ENCODE assay signal across 11 mouse cellular contexts in the genomic region with DNA sequence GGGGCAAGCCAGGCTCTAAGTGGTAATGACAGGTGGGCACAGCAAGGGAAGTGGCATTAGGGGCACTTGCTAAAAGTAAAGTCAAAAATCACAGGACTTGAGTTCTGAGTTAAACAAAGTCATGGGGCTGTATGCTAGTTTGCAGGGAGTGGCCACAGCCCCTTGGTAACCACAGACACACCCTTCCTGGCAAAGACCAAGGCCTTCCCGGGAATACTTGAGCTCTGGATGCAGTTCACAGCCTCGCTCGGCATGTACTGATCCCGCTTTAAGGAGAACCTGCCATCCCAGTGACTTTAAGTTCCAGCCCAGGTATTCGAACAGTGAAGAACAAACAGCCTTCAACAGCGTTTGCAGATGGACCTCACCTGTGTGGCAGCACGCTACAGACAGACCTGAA.
DNase-seq lines count a peak whose midpoint lies in the region; ATAC-seq and TF ChIP-seq lines count a peak whose summit lies in the region.
"Had no signal": no experiment of that assay in that cellular context is flagged by ENCODE, and none has a peak within 500 bp of the region (broad histone marks: within the 10 kb centered on the region; RNA-seq: fewer than 3 reads in every experiment).

No protein-coding gene starts in this region.

- TF ChIP-seq EP300 in heart, adult 2 months (IDR thresholded peaks at IDR 0.05; ENCODE audit: insufficient read depth, low read depth, low read length) = no peak
- TF ChIP-seq EP300 in lung, postnatal 0 days (IDR thresholded peaks at IDR 0.05) = peak; percentile 76

- no peak overlapping the region for H3K4me3 ChIP-seq in heart, adult 2 months
- H3K4me3 ChIP-seq in heart, embryonic 10.5 days = no peak overlapping the region
- H3K4me3 ChIP-seq in G1E (ENCODE audit: low read depth, low read length) = peak overlapping the region; percentile 13; the same call in 1 of the 2 replicates
- no peak overlapping the region for H3K4me3 ChIP-seq in embryonic facial prominence, embryonic 14.5 days (ENCODE audit: low read depth, low read length)
- H3K4me3 ChIP-seq in lung, postnatal 0 days (ENCODE audit: low read depth, low read length) = no peak overlapping the region
- H3K4me3 ChIP-seq: neural tube, embryonic 15.5 days had no signal

- no peaks in the 10 kb centered on the region for H3K9me3 ChIP-seq in heart, embryonic 10.5 days
- H3K9me3 ChIP-seq in G1E (replicated peaks) = peaks cover 21% of the 10 kb centered on the region
- H3K9me3 ChIP-seq in embryonic facial prominence, embryonic 14.5 days (ENCODE audit: control insufficient read depth, low read length) = no peaks in the 10 kb centered on the region
- no peaks in the 10 kb centered on the region for H3K9me3 ChIP-seq in lung, postnatal 0 days (ENCODE audit: low read length)
- H3K9me3 ChIP-seq: neural tube, embryonic 15.5 days had no signal

- peaks cover 31% of the 10 kb centered on the region for H3K4me1 ChIP-seq in heart, adult 2 months (ENCODE audit: control insufficient read depth, insufficient read depth, low read length)
- H3K4me1 ChIP-seq in heart, embryonic 10.5 days = peaks cover 73% of the 10 kb centered on the region
- peaks cover 59% of the 10 kb centered on the region for H3K4me1 ChIP-seq in G1E (ENCODE audit: insufficient read depth, low read depth, low read length)
- peaks cover 19% of the 10 kb centered on the region for H3K4me1 ChIP-seq in embryonic facial prominence, embryonic 14.5 days (ENCODE audit: control insufficient read depth, insufficient read depth, low read length)
- H3K4me1 ChIP-seq in lung, postnatal 0 days (ENCODE audit: insufficient read depth, low read depth, low read length) = peaks cover 26% of the 10 kb centered on the region; the same call in 1 of the 2 replicates

- H3K36me3 ChIP-seq in heart, adult 2 months (ENCODE audit: control insufficient read depth, insufficient read depth, low read length) = no peaks in the 10 kb centered on the region; the same call in 1 of the 2 replicates
- peaks cover 4% of the 10 kb centered on the region; the same call in 1 of the 2 replicates for H3K36me3 ChIP-seq in heart, embryonic 10.5 days
- H3K36me3 ChIP-seq in G1E (replicated peaks) = peaks cover 14% of the 10 kb centered on the region
- no peaks in the 10 kb centered on the region for H3K36me3 ChIP-seq in embryonic facial prominence, embryonic 14.5 days (ENCODE audit: control insufficient read depth, insufficient read depth, low read length)
- no peaks in the 10 kb centered on the region for H3K36me3 ChIP-seq in lung, postnatal 0 days (ENCODE audit: insufficient read depth, low read length)
- H3K36me3 ChIP-seq: neural tube, embryonic 15.5 days had no signal

- no peaks in the 10 kb centered on the region; the same call in 1 of the 2 replicates for H3K79me2 ChIP-seq in heart, adult 2 months (replicated peaks; ENCODE audit: control insufficient read depth, insufficient read depth, low read length)

- H3K27ac ChIP-seq in heart, adult 2 months = peak overlapping the region; percentile 76
- no peak overlapping the region for H3K27ac ChIP-seq in heart, embryonic 10.5 days
- H3K27ac ChIP-seq in embryonic facial prominence, embryonic 14.5 days (replicated peaks; ENCODE audit: low read depth, low read length) = no peak overlapping the region
- 0 out of 2 replicates have a peak overlapping the region, but pooled peaks have one; percentile 20 for H3K27ac ChIP-seq in lung, postnatal 0 days (ENCODE audit: low read length)
- H3K27ac ChIP-seq: neural tube, embryonic 15.5 days had no signal

- no peak for ATAC-seq in G1E (ENCODE audit: extremely low read depth, insufficient number of reproducible peaks, low FRiP score, poor library complexity, severe bottlenecking)
- no peak for ATAC-seq in embryonic facial prominence, embryonic 14.5 days (ENCODE audit: low read depth)
- ATAC-seq in lung, postnatal 0 days = peak; percentile 82

- no peaks in the 10 kb centered on the region for H3K27me3 ChIP-seq in heart, adult 2 months (ENCODE audit: control insufficient read depth, insufficient read depth, low read length)
- no peaks in the 10 kb centered on the region for H3K27me3 ChIP-seq in heart, embryonic 10.5 days (ENCODE audit: insufficient read depth, poor library complexity, severe bottlenecking)
- H3K27me3 ChIP-seq in G1E (ENCODE audit: insufficient read depth, low read length) = no peaks in the 10 kb centered on the region
- no peaks in the 10 kb centered on the region for H3K27me3 ChIP-seq in embryonic facial prominence, embryonic 14.5 days (replicated peaks; ENCODE audit: control insufficient read depth, insufficient read depth, low read length)
- H3K27me3 ChIP-seq in lung, postnatal 0 days (replicated peaks; ENCODE audit: insufficient read depth, low read length) = no peaks in the 10 kb centered on the region
- H3K27me3 ChIP-seq: neural tube, embryonic 15.5 days had no signal

- no peak for TF ChIP-seq CTCF in heart, adult 2 months (IDR thresholded peaks at IDR 0.05)
- TF ChIP-seq CTCF in G1E (IDR thresholded peaks at IDR 0.05; ENCODE audit: low read depth, low read length) = no peak
- no peak for TF ChIP-seq CTCF in lung, postnatal 0 days (IDR thresholded peaks at IDR 0.05)

- no peak overlapping the region for H3K9ac ChIP-seq in heart, adult 2 months (ENCODE audit: low read depth, low read length)
- H3K9ac ChIP-seq in embryonic facial prominence, embryonic 14.5 days (ENCODE audit: low read depth, low read length) = no peak overlapping the region
- no peak overlapping the region for H3K9ac ChIP-seq in lung, postnatal 0 days (replicated peaks; ENCODE audit: low read depth)
- H3K9ac ChIP-seq: neural tube, embryonic 15.5 days had no signal

- 34% methylated on average over 7 of the region's 7 CpGs for whole genome bisulfite sequencing in heart, adult 2 months
- 86% methylated on average over 7 of the region's 7 CpGs for WGBS in heart, embryonic 10.5 days
- WGBS in embryonic facial prominence, embryonic 14.5 days = 71% methylated on average over 7 of the region's 7 CpGs
- WGBS in lung, postnatal 0 days = 41% methylated on average over 7 of the region's 7 CpGs

- DNase-seq in heart, adult 2 months = peak in 1 of 2 experiments; percentile 69
- DNase-seq in heart, embryonic 10.5 days (ENCODE audit: low spot score) = no peak
- DNase-seq in G1E (ENCODE audit: low spot score) = no peak
- DNase-seq in embryonic facial prominence, embryonic 14.5 days (ENCODE audit: low spot score) = peak; percentile 57
- DNase-seq in lung, postnatal 0 days (ENCODE audit: low spot score) = peak; percentile 86
- no peak for DNase-seq in spleen, postnatal 4 days (ENCODE audit: low spot score in 2 of 2)
- no peak for DNase-seq in kidney, postnatal 4 days
- no peak for DNase-seq in spleen, adult 12 weeks (ENCODE audit: low spot score)
- DNase-seq: cerebellum, postnatal 14 days; kidney, postnatal 14 days had no signal

- intact Hi-C loops in heart, adult 2 months (cut with DNase I) = no loop called here

- no peak for TF ChIP-seq POLR2A in heart, adult 2 months (IDR thresholded peaks at IDR 0.05; ENCODE audit: insufficient read depth, low read depth, low read length)

- H3K4me2 ChIP-seq in embryonic facial prominence, embryonic 14.5 days (ENCODE audit: low read depth, low read length) = no peak overlapping the region
- H3K4me2 ChIP-seq in lung, postnatal 0 days (replicated peaks; ENCODE audit: low read depth, low read length) = no peak overlapping the region
- H3K4me2 ChIP-seq: neural tube, embryonic 15.5 days had no signal

Comparison
In these comparisons a context has a peak if more than half of its experiments do, and no peak if none do; other contexts are left out.
1. H3K27ac ChIP-seq: peak in heart, adult 2 months (single experiment) and lung, postnatal 0 days (single experiment); none in heart, embryonic 10.5 days (single experiment) and embryonic facial prominence, embryonic 14.5 days (single experiment).
2. DNase-seq: peak in embryonic facial prominence, embryonic 14.5 days (single experiment) and lung, postnatal 0 days (single experiment); none in heart, embryonic 10.5 days (single experiment), G1E (single experiment), spleen, postnatal 4 days (0 of 2), kidney, postnatal 4 days (0 of 2) and spleen, adult 12 weeks (single experiment).